Mouse (Mus musculus): Measurements from ENCODE around the gene Tmem232.
"Not testable (repeated sequence)": the region's sequence is repeated elsewhere in the genome, so short reads cannot be mapped to it uniquely, and the experiment has no call there.

Tmem232 gene

GRCm38 (mm10) chr17:65540441-65541272 is at the start of gene Tmem232:
Tmem232 (minus strand) TSS chr17:65540782.
- peak; percentile 29 for DNase-seq (ENCODE audit: low read depth, low spot score)

DNA sequence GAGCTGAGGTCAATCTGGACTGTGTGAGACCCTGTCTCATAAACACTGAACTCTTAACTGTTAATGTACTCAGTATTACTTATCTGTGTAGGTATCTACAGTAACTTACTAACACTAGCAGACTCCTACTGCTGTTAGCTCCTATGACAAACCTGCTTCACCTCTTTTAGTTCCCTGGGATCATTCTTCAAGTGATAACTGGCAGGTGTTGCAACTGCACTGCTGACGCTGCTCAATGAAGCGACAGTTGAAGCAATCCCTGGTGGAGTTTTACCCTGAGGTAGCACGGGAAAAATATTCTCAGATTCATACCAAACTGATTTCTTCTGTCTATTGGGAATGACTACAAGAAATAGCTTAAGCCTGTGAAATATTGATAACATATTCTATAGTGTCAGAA is 46.3 kb upstream of the Tmem232 start:
- no peak for DNase-seq (ENCODE audit: low read depth, low spot score)

DNA sequence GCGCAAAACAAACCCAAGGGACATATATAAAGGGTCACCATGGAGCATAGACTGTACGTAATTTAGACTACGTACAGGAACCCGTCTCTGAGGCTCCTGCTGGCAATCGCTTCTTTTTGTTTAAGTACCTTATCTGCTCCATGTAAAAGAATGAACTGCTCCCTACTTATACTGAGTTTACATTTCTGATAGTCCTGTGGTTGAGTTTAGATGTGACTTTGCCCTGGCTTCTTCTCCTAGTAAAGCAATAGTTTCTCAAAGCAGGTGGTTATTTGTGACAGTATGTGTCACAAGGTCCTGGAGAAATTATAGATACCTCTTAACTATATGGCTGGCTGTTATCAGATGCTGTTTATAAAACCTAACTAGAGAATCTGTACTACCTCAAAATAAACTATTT is 40.9 kb upstream of the Tmem232 start:
- DNase-seq (ENCODE audit: low read depth, low spot score) = no peak

- DNase-seq (ENCODE audit: low read depth, low spot score) = no peak
Observed at GRCm38 (mm10) chr17:65579766-65580165, 39.2 kb upstream of the Tmem232 start.

GRCm38 (mm10) chr17:65575339-65575738 is 34.8 kb upstream of the Tmem232 start:
- DNase-seq (ENCODE audit: low read depth, low spot score) = peak; percentile 48

DNA sequence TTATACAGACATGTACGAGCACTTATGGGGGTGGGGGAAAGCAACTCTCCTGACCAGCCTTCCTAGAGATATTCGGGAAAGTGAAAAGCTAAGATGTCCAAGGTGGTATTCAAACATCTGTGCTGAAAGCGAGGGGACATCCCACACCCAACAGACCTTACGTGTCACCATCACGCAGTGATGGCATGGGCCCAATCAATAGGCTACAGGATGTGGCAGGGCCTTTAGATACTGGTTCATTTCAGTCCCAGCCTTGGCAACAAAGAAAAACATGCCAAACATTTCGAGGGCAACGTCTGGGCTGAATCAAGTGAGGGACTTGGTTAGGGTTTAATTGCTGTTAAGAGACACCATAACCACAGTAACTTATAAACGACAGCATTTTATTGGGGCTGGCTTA is 34.3 kb upstream of the Tmem232 start:
- no peak for DNase-seq (ENCODE audit: low read depth, low spot score)

DNA sequence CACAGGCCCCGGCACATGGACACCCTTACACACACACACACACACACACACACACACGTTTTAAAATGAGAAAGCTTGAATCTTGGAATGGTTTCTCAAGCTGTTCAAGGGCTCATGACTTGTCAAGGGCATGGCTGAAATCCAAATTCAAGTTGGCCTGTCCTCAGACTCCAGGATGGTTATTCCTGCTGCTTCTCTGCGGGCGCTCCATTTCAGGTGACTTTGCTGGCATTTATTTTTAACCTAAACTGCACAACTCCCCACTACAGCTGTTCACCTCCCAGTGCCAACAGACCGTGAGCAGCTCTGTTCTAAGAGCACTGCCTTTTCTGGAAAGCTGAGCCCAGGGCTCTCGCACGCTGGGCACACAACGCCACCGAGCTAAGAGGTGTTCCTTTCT is 31.3 kb upstream of the Tmem232 start:
- DNase-seq (ENCODE audit: low read depth, low spot score) = no peak

GRCm38 (mm10) chr17:65571466-65571865 is 30.9 kb upstream of the Tmem232 start:
- DNase-seq (ENCODE audit: low read depth, low spot score) = no peak

DNA sequence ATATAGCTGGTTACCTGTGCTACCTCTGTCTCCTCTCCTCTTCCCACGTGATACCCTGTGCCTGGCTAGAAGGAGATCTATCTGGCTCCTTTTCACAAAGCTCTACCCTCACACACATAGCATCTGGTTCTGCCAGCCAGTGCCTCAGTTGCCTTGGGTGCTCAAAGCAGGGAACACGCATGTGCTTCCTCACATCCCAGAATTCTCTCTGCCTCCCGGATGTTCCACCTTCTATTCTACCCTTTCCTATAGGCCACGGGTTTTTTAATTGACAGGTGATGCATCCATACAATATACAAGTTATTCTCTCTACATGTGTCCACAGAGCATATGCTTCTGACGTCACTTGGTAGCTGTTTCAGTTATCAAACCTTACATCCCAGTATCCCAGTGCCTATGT is 23.6 kb upstream of the Tmem232 start:
- no peak for DNase-seq (ENCODE audit: low read depth, low spot score)

DNA sequence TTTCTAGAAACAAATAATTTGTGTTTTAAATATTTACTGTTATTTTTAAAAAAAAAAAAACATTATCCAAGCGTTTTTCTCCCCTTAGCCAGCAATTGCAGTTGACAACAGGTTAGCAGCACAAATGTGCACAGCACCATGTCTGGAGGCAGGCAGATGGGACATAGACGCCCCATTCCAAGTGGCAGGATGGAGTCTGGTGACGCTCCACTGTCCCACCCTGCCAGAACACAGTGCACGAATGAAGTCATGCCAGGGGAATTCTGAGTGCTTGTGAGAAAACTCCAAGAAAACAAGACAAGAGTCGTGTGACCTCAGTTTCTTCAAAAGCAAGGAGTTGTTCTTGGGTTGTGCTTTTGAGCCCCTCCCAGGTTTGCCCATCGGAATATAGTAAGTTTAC is 22.8 kb upstream of the Tmem232 start:
- no peak for DNase-seq (ENCODE audit: low read depth, low spot score)

DNA sequence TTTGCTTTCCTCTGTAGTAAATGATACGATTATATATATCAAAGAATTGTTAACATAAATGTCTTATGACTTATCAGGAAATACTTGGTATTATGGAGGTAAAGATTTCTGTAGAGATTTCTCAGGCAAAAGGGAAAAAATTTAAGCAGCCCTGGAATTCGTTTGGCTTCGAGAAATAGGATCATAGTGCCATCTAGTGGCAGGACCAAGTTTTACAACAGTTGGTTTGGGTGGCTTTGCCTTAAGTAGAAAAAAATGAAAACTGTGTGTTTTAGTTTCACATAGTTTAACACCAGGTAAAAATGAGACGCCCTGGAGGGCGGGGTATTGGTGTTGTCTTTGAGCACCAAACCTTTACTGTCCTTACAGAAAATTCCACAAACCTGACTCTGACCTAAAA is 22.2 kb upstream of the Tmem232 start:
- DNase-seq (ENCODE audit: low read depth, low spot score) = peak; percentile 52

GRCm38 (mm10) chr17:65561361-65562015 is 20.9 kb upstream of the Tmem232 start:
- peak; percentile 37 for DNase-seq (ENCODE audit: low read depth, low spot score)

DNA sequence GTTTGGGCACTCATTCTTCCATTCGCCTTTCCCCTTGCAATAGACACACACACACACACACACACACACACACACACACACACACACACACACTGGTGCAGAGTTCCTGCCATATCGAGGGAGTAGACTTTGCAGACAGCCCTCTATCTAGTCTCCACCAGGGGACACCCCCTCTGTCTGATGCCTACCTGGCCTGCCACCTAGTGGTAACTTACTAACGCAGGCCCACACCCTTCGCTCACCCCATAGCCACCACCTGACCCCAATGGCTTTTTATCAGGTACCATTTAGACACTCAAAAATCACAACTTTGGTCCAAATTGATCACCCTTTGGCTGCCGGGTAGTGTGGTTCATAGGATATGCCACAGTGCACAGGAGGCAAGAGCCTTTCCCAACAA is 18.7 kb upstream of the Tmem232 start:
- DNase-seq (ENCODE audit: low read depth, low spot score) = peak; percentile 47

GRCm38 (mm10) chr17:65558788-65559187 is 18.2 kb upstream of the Tmem232 start:
- DNase-seq (ENCODE audit: low read depth, low spot score) = no peak

GRCm38 (mm10) chr17:65558217-65558616 is 17.6 kb upstream of the Tmem232 start:
- DNase-seq (ENCODE audit: low read depth, low spot score) = peak; percentile 41

GRCm38 (mm10) chr17:65557212-65557611 is 16.6 kb upstream of the Tmem232 start:
- DNase-seq (ENCODE audit: low read depth, low spot score) = no peak

DNA sequence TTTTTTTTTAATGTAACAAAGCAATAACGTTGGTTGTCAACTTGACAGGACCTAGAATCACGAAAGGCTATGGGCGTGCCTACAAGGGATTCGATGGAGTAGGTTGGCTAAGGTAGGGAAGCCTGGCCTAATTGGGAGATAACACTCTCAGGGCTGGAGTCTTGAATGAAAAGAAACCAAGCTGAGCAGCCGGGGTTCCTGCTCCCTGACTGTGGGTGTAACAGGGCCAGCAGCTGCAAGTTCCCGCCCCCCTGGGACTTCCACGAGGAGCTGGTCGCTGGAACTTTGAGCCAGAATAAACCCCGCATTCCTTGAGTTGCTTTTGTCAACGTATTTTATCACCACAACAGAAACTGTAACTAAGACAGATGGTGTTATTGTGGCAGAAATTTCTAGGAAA is 16.2 kb upstream of the Tmem232 start:
- no peak for DNase-seq (ENCODE audit: low read depth, low spot score)

DNA sequence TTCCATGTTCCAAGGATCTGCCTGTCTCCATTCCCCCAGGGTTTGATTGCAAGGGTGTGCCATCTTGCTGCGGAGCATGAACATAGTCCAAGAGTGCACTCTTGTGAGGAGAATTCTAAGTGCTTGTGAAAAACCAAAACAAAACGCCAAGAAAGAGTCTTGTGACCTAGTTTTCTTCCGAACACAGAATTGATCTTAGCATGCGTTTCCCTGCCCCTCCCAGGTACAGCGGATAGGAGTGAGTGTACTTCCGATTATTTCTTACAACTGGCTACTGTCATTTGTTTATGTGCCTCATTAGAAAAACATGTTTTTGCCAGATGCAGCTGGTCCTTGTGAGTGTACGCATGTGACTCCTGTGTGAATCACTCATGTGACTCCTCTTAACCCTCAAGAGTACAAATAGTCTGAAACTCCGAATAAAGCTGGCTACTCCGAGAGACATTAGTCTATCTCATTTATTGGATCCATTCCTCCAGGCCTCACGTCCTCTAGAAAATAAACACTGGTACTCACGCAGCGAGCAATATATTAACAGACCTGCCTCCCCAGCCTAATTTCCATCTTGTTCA is 11.9 kb upstream of the Tmem232 start:
- no peak for DNase-seq (ENCODE audit: low read depth, low spot score)

DNA sequence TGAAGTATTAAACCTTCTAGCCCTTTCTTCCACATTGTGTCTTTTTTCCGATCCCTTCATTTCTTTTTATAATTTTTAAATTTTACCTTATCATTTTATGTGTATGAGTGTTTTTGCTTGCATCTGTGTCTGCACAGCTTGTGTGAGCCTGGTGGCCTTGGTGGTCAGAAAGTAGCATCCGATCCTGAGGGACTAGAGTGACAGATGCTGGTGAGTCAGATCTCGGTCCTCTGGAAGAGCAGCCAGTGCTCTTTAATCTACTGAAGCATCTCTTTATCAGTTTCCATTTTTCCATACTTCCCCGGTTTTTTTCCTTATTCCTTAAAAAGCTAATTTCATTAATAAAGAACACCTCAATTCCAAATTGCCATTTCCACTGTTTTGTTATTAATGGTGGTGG is 9.8 kb upstream of the Tmem232 start:
- no peak for DNase-seq (ENCODE audit: low read depth, low spot score)

DNA sequence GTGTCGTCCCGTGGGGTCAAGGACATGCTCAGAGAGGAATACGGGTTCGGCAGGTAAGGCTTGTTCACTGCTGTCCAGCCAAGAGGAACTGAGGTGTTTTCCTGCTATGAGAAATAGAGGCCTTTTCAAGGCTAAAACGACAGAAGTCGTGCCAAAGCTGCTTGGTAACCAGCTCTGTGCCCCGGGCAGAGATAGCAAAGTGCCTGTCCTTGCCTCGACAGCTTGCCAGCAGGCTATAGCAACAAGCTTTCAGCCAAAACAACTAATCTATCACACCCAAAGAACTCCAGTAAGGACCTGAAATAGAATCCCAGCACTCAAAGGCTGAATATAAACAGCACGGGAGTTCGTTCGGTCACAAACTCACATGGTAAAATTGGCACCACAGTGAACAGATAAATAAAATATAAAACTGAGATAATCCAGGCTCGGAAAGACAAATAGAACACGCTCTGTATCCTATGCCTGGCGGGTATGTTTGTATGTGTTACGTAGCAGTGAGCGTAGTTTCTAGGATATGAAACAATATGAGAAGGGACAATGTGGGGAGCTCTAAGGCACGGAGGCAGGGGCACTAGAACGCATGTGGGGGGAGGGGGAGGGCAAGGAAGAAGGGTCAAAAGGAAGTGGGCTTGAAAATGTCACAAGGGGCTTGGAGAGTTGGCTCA is 8.2 kb upstream of the Tmem232 start:
- DNase-seq (ENCODE audit: low read depth, low spot score) = no peak

GRCm38 (mm10) chr17:65546221-65546620 is 5.6 kb upstream of the Tmem232 start:
- not testable (repeated sequence) for DNase-seq (ENCODE audit: low read depth, low spot score)

DNA sequence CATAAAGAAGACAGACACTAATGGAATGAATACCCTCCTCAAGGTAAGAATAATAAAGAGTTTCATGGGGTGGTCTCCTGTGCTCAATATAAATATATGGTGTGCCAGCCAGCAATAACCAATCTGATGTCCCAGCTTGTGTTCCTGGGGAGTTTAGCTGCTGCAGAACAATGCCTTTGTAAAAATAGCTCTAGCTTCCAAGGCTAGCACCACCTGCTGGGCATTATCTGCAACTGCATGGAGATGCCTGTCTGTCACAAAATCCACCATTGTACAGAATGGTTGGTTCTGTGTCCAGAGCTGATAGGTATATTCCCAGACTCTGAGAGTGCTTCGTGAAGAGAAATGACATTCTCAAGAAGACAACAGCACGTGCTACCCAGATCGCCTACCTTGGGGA is 4.4 kb downstream of the Tmem232 start:
- DNase-seq (ENCODE audit: low read depth, low spot score) = peak; percentile 36

Data from CD4-positive helper T cell, adult 2 months (primary cell).